Mouse (Mus musculus): ENCODE measurements around the gene Pgm5.

Pgm5 gene

GRCm38 (mm10) chr19:24652342-24653019 is 209.2 kb downstream of the Pgm5 start:
- DNase-seq, result no peak

GRCm38 (mm10) chr19:24651595-24651994 is 210.1 kb downstream of the Pgm5 start:
- no peak for DNase-seq

DNA sequence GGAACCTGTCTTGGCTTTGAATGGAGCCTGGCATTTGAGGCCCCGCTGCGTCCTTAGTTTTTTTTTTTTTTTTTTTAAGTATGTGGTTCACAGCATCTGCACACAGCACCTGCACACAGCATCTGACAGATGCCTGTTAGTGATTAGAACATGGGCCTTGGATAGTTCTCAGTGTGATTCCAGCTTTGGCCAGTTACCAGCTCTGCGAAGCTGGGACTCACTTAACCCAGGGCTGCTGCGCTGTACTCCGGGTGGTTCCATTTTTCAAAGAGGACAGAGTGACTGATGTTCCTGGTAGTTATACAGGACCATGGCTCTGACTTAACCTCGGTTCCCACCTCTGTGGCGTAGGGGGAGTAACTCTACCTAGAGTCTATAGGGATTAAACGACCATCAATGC is 211.2 kb downstream of the Pgm5 start:
- DNase-seq, result no peak

DNA sequence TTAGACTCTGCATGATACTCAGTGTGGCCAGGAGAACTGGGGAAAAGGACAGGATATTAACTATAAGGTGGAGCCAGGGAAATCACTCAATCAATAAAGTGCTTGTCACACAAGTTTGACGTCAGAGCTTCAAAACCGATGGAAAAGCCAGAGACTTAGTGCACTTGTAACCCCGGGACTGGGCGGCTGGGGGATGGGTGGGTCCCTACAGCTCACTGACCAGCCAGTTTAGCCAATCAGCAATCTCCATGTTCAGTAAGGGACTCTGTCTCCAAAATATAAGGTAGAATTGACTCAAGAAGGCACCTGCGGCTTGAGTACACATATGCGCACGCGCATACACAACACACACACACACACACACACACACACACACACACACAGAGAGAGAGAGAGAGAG is 213.6 kb downstream of the Pgm5 start:
- no peak for DNase-seq

DNA sequence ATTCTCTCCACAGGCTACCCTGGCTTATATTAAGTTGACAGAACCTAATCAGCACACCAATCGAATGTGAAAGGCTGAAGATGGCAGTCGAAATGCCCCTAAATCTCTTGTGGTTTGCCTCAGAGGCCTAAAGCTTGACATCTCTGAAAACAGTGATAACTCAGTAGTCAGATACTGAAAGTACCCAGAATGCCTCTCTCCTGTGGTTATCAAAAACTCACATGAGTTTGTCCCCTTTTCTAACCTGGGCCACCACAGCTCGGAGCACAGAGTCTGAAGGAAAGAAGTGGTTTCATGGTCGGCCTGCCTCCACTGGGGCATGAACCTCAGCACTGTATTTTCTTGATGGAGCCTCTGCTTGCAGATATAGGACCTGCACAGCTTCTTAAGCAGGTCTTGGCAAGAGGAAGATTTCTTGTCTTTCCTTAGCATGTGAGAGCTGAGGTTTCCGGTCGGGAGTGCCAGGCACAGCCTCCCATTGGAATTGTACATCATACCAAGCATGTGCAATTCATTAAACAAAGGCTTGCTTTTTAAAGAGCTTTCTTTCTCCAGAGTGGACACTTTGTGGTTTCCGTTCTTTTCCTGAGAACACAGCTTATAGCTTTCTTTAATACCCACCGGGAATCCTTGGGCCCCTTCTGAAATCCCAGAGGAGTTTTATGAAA is 215.4 kb downstream of the Pgm5 start:
- DNase-seq, result no peak

GRCm38 (mm10) chr19:24644971-24645370 is 216.7 kb downstream of the Pgm5 start:
- no peak for DNase-seq

GRCm38 (mm10) chr19:24640982-24641381 is 220.7 kb downstream of the Pgm5 start:
- DNase-seq, result no peak

GRCm38 (mm10) chr19:24637988-24638387 is 223.7 kb downstream of the Pgm5 start:
- DNase-seq, result no peak

GRCm38 (mm10) chr19:24636616-24637015 is 225.0 kb downstream of the Pgm5 start:
- DNase-seq, result no peak

GRCm38 (mm10) chr19:24634602-24635001 is 227.1 kb downstream of the Pgm5 start:
- DNase-seq, result peak; percentile 68 to 80

Measured in cerebellum, postnatal 25 days (tissue).